Mouse (Mus musculus): ENCODE data around the gene Smg6.

Smg6 gene

DNA sequence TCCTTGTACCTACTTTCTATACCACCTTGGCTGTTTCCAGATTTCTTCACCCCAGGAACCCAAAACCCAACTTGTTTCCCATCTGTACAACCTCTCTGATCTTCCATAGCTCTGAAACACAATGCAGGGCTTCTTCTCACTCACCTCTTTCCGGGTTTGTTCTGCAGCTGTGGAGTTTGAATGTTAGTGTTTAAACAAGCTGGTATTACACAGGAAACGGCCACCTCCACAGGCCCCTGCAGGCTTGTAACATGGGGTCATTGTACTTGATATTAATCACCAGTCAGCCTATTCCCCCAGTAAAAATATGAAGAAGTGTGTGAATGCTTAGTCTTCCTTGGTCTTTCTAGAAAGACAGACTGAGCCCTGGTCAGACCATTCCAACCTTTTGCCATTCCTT is 123.5 kb downstream of the Smg6 start:
- DNase-seq (ENCODE audit: low spot score), result no peak

DNA sequence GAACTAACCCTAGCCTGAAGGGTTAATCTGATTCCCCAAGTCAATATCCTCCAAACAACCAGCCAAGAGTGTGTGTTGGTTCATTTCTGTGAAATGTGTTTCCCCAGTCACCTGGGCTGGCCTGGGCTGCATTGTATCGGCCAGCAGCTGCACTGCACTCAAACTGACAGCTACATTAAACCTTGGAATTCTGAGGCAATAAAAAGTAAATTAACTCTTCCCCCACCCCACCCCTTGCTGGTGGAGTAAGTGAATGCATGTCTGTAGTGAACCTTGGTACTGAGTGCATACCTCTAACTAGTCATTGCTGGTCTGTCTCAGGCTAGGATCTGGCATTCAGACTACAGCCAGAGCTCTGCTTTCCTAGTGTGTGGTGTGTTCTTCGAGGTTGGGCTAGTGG is 124.2 kb downstream of the Smg6 start:
- no peak for DNase-seq (ENCODE audit: low spot score)

DNA sequence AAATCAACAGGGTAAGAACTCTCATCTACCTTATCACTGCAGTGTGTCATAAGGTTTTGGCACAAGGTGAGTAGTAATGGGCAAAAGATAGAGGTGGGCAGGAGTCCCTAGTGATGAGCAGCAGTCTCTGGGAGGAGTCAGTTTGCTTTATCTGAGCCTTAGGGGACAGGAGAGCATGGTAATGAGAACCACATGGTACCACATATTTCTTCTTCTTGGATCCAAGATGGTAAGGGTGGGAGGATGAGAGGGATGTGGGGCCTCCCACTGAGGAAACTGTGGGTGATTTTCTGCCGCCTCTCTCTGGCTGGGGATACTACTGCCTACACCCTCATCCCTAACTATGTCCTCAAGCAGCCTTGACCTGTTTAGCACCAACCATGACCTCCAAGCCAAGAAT is 125.6 kb downstream of the Smg6 start:
- no peak for DNase-seq (ENCODE audit: low spot score)

DNA sequence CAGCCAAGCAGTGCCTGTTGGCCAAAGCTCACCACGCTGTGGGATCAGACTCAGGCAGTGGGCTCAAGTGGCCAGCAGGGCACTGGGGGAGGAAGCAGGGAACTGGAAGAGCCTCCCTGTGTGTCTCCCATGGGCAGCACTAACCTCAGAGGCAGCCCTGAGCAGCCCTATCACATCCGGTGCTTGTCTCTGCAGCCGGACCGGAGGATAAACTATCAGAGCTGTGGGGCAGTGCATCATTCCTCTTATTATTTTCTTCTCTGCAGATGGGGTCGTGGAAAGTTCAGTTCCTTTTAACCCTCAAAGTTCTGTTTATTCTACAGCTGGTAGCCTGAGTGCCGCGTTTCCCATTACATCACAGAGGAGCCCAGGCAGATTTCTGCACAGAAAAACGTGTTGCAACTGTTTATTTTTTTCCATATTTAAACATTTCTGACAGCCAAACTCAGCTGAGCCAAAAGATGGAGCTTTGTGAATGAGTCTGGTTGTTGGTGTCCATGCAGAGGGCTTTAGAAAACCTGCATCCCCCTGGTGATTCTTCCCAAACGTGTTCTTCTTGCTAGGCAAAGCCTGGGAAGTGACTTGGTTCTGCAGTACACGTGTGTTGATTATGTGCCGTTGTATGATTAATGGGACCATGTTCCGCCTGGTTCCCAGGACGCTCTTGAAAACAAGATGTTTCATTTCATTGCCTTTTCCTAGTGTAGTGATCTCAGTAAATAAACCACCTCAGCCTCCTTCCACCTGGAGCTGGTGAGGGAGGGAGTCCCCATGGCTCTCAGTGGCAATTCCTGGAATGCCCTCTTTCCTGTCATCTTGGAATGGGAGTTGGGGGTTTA is 126.3 kb downstream of the Smg6 start:
- DNase-seq (ENCODE audit: low spot score), result no peak

DNA sequence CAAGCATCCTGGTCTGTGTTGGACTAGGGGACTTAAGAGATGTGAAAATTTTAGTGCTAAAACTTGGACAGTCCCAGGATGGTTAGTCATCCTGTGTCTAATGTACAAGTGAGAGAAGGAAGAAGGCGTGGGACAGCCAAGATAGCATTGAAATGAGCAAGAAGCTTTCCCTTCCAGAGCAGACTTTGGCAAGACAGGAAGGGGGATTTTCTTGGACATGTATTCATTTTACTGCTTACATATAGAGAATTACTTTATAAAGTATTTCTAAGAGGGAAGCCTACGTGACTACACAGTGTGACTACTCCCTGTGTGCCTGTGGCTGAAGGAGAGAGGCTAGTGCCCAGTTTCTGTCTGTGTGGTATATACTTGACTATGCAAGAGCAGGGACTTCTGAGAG is 127.4 kb downstream of the Smg6 start:
- DNase-seq (ENCODE audit: low spot score), result no peak

DNA sequence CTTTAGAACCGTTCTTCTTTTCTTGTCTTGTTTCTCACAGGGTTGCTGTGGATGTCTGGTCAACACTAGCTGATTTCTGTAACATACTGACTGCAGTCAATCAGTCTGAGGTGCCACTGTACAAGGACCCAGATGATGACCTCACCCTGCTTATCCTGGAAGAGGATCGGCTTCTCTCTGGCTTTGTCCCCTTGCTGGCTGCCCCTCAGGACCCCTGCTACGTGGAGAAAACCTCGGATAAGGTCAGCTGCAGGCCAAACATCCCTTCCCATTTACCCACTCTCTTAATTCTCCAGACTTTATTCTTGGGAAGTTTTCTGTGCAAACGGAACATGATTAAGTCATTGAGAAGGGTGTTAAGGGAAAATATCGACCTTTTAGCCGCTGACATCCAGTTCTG is 128.1 kb downstream of the Smg6 start:
- DNase-seq (ENCODE audit: low spot score), result no peak

DNA sequence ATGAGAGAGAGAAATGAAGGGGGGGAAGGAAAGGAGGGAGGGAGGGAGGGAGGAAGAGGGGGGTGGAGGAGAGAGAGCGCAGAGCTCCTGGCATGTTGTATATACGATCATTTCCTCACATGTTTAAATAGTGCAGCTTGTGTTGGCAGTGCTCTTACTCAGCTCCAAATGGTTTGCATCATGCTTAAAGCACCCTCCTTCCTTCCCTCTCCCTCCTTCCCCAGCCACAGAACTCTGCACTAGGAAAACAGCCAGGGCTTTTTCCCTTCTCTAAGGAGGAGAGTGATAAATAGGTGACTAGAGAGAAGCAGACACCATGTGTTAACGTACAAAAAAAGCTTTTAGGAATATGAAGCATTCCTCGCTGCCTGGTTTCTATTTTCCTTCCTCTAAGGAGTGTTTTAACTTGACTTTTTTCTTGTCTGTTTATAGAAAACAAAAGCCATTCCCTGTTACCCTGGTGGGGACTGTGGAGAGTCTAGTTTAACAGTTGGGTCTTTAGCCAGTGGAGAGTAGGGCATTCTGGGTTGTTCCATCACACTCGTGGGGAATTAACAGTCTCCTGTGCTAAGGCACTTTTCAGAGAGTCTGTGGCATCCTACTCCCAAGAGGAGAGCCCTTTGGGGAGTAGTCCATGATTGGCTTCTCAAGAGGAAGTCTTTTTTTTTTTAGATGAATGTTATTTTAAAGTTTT is 128.7 kb downstream of the Smg6 start:
- DNase-seq (ENCODE audit: low spot score), result no peak

DNA sequence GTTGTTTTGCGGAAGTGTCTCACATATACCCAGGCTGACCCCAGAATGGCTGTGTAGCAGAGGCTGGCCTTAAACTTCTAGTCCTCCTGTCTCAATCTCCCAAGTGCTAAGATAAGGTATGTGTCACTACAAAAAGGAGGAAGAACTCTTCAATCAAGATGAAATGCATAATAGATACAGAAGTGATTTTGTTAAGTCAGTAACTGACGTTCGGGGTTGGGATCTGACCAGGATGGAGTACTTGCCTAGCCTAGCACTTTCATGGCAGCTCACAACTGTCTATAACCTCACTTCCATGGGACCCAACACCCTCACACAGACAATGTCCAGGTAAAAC is 129.2 kb downstream of the Smg6 start:
- no peak for DNase-seq (ENCODE audit: low spot score)

DNA sequence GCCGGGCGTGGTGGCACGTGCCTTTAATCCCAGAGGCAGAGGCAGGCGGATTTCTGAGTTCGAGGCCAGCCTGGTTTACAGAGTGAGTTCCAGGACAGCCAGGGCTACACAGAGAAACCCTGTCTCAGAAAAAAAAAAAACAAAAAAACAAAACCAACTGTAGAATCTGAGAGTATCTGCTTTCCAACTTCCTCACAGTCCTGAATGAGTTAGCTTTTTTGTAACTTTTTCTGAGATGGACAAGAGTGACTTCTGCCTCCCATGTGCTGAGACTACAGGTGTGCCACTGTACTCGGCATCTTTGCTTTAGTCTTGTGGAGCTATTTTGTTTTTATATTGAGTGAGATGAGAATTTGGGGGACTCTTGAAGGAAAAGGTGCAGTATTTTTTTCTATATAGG is 137.0 kb downstream of the Smg6 start:
- DNase-seq (ENCODE audit: low spot score), result no peak

DNA sequence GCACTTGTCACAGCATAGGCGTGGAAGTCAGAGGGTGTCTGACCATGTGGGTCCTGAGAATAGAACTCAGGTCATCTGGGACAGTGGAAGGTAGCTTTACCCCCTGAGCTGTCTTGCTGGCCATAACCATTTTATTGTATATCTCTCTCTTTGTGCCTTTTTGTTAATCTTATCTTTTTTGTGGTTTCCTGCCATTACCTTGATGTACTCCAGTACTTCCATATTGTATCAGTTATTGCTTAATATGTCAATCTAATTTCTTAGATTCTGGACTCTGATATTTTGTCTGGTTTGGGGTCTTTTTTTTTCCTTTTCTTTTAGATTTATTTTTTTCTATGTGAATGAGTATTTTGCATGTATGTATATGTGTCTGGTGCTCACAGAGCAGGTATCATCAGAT is 138.6 kb downstream of the Smg6 start:
- no peak for DNase-seq (ENCODE audit: low spot score)

DNA sequence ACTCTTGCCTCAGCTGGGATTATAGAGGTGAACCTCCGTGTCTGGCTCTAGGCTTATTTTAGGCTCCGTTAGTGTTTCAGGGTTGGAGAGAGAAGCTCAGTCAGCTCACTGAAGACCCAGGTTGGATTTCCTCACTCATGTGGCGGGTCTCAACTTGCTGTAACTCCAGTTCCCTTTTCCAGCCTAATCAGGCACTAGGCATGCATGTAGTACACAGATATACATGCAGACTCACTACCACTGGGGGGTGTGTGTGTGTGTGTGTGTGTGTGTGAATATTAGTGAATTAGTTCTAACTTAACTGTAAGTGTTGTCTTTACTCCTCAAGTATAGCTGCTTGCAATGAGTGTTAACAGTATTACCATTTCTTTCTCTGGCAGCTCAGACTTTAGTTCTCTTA is 145.7 kb downstream of the Smg6 start:
- no peak for DNase-seq (ENCODE audit: low spot score)

DNA sequence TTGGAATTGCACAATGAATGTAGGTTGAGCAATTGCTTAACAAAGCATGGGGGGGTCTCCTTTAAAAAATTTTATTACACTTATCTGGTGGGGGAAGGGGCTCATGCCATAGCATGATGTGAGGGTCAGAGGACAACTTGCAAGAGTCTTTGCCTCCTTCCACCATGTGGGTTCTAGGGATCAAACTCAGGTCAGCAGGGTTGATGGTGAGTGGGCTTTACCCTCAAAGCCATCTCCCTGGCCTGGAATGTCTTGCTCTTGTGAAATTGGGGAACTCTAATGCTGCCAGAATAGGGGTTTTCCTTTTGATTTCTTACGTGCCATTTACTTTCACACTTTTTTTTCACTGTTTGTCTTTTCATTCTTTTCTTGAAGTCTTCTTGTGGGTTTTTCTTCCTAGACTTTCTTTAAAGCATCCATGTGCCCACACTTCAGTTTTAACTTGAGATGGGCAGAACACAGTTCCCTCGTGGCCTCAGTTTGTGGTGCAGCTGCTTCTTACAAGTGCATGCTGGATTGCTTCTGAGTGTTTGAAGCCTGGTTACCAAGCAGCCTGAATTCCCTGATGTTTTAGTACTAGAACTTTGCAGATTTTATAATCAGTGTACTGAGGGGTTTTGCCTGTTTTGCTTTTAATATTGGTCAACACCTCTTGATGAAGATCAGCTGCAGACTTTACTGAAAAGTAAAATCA is 147.5 kb downstream of the Smg6 start:
- no peak for DNase-seq (ENCODE audit: low spot score)

DNA sequence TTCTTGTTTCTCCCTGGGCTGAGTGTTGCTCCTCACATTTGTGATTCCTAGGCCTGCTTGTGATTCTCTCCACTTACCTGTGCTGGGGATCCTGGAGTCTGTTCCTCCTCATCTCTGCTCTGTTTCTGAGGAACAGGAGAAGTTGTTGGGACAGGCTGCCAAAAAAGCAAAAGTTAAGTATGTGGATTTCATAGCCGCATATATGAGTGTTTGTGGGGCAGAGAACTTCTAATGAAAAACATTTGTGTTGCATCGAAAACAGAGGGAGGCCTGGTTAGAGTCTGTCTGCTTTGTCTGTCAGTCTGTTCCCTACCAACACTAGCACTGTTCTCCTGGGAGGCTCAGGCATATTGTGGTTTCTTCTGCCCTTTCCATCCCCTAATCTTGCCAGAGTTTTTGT is 148.1 kb downstream of the Smg6 start:
- DNase-seq (ENCODE audit: low spot score), result no peak

DNA sequence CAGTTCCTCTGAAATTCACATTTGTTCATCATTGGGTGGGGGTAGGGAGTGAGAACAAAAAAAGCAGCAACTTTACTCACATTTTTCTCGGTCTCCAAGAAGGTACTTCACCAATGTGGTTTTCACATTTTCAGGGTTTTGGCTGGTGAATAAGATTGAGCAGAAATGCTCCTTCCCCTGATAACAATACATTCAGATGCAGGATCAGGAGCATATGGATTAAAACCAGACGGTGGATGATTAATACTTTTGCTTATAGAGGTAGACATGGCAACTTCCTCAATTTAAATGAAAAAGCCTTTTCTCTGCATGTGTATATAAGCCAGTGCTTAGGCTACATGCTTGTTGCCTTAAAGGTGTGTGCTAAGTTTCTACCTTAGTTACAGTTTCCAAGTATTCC is 148.9 kb downstream of the Smg6 start:
- no peak for DNase-seq (ENCODE audit: low spot score)

DNA sequence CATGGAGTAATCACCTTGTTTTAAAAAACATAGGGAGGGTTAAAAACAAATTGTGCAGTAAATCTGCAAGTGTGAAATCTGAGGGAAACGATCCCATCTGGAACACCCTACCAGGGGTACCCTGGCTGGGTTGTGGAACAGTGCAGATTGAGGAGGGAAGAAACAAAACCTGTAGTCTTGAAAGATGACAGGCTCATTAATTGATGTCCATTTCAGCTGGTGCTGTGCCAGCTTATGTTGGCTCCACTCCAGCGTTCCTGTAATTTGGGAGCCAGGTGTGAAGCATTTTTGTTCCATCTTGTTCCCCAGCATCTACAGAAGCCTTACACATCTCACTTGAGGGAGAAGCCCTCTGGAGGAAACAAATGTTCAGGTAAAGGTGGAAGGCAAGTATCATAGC is 153.0 kb downstream of the Smg6 start:
- no peak for DNase-seq (ENCODE audit: low spot score)

DNA sequence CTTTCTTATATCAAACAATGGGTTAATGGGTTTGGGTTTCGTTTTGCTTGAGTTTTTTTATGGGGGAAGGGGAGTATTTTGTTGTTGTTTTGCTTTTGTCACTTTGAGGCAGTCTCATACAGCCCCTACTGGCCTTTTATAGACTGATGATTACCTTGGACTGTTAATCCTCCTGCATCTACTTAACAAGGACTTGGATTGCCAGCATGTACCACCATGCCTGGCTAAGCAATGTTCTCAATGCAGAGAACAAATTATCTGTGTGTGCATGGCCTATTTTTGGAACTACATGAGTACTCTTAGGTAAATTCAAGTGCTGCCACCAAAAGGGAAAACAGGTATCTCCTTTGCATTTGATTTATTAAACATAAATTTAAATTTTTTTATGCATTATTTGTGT is 157.4 kb downstream of the Smg6 start:
- no peak for DNase-seq (ENCODE audit: low spot score)

DNA sequence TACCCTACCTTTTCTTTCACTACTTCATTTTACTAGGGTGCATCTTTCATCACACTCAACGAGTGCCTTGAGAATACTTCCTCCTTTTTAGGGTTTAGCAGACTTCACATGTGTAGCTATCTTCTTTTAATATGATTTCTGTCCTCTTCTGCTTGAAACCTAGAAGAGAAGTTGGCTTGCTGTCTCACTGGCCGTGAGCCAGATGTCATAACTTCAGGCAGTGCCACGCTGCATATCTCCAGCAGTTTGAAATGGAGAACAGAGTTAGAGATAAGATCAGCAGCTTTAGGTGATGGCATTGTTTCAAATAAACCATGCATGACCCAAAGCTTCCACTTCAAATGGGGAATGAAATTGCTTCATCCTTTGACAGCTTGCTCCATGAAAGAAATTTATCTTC is 166.5 kb downstream of the Smg6 start:
- DNase-seq (ENCODE audit: low spot score), result no peak

DNA sequence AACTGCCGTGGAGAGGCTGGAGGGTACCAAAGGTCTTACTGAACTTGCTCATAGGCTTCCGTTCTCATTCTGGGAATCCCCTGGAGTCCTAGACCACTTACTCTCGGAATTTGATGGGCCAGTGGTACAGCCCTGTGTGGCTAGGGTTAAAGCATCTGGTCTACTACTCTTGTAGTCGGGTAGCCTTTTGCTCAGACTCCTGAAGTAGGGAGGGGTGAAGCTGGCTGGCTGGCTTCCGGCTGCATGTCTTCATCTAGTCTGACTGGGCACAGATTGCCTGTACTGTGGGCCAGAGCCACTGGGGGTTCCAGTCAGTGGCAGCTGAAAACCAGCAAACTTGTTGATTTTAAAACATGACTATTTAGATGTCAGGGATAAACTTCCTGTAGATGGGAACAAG is 167.0 kb downstream of the Smg6 start:
- peak; percentile 1 for DNase-seq (ENCODE audit: low spot score)

DNA sequence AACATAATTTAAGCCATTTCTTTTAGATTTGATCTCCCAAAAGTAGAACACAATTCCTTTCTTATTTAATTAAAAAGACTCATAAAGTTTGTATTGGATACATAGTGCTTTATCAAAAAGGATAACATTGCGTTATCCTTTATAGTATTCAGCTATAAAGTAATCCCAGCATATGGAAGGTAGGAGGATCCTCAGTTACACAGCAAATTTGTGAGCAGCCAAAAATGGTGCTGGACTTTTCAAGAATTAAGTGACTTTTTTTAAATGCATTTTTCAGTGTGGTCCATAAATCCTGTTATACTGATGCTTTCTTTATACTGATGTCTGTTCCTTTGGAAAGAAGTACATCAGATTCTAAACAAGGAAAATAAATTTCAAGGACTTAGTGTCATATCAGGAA is 169.1 kb downstream of the Smg6 start:
- no peak for DNase-seq (ENCODE audit: low spot score)

DNA sequence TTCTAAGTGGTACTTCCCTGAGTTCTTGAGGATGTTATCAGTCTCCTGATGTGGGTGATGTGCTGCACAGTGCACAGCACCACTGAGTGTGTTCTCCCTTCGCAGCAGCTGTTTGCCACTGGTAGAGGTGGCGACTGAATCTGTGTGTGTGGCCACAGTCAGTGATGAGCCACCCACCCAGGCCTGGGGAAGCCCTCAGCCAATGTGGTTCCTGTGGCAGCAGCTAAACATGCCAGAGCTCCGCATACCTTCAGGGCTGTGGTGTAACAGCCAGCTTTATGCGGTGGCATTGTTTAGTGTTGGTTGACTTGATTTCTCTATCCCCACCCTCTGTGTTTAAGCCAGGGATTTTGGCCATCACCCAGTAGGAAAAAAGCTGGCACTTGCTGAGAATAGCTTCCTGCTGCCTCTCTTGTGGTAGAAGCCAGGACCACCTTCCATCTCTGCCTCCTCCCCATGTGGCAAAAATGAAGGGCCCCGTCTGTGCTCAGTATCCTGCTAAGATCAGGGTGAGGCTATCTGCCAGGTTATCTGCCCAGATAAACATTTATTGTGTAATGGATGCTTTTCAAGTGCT is 177.2 kb downstream of the Smg6 start:
- no peak for DNase-seq (ENCODE audit: low spot score)

DNA sequence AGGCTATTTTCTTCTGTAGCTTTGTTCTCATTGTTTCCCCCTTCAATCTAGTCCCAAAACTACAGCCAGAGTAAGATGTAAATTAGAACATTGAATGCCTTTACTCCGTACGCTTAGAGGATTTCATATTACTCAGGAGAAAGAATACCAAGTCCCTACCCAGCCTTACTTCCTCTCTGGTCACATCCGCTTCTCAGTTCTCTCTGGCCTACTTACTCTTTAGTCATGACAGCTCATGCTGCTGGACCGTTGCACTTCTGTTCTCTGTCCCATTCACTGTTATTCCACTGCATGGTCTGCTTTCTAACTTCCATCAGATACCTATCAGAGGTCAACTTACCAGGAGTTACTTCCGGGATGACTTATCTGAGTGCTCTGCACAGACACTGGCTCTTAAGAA is 181.0 kb downstream of the Smg6 start:
- DNase-seq (ENCODE audit: low spot score), result no peak

DNA sequence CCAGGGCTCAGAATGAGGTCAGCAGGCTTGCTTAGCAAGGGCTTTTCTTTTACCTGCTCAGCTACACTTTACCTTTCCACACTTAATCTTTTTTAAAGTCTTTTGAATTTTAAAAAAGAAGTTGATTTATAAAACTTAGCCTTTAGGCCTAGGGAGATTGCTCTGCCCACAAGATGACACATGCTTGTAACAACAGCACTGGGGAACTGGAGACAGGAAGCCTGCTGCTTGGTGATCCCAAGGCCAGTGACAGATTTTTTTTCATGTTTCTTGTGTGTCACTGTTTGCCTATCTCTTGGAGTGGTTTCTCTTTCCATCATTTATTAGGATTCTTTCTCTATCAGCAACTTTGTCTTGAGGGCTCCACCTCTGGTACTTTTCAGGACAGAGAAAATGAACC is 183.3 kb downstream of the Smg6 start:
- no peak for DNase-seq (ENCODE audit: low spot score)

DNA sequence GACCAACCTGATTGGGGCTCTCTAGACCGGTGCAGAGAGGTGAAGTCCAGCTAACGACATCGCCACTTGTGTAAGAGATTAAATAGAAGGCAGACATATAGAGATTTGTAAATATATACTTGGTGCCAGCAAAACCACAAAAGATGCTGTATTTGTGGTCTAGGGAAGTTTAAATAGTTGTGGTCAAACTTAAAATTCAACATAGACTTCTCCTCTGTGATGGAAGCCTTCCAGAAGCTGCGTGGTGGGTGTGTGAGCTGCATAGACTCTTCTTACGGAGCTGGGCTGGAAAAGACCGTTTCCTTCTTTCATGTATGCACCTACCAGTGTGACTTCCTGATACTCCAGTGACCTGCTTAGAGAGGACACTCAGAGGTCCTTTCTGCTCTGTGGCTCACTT is 190.8 kb downstream of the Smg6 start:
- DNase-seq (ENCODE audit: low spot score), result no peak
